Mouse (Mus musculus): Measurements from ENCODE around the gene Tmprss7. TPM values are rescaled to one million over a fixed set of nuclear protein-coding genes. Genes with fewer than 3 reads are reported as not detected.

Tmprss7 gene
- total RNA-seq (2023) = under 1 TPM in 1 of 2 experiments, not detected in 1; 0.23 TPM

GRCm38 (mm10) chr16:45693558-45693957 is at the start of gene Tmprss7:
Gene Tmprss7 (minus strand): TSS chr16:45693658.

GRCm38 (mm10) chr16:45742615-45743476 is 49.4 kb upstream of the Tmprss7 start, which contains the start of gene Abhd10:
Gene Abhd10 (minus strand): TSS chr16:45742955.

GRCm38 (mm10) chr16:45724061-45724741 is 30.7 kb upstream of the Tmprss7 start, which contains the start of gene Tagln3:
Gene Tagln3 (minus strand): TSS chr16:45724608.

GRCm38 (mm10) chr16:45653934-45654332 is 39.5 kb downstream of the Tmprss7 start, which contains the start of gene BC016579:
Gene BC016579 (minus strand): TSS chr16:45654068.

GRCm38 (mm10) chr16:45610267-45610666 is 83.2 kb downstream of the Tmprss7 start, which contains the start of gene Gcsam:
Gene Gcsam (plus strand): TSS chr16:45610380.

Other genes starting within 250 kb of the Tmprss7 start
- gene Gm609, start 200.7 kb downstream of the Tmprss7 start, total RNA-seq (2023) = not detected
- not detected for gene Gm17783, start 161.6 kb downstream of the Tmprss7 start, total RNA-seq (2023)
- not detected for gene Slc9c1, start 158.3 kb downstream of the Tmprss7 start, total RNA-seq (2023)
- gene Gcsam, start 83.3 kb downstream of the Tmprss7 start, total RNA-seq (2023) = not detected
- gene BC016579, start 39.6 kb downstream of the Tmprss7 start, total RNA-seq (2023) = not detected
- gene Tagln3, start 30.9 kb upstream of the Tmprss7 start, total RNA-seq (2023) = not detected
- 10 to 100 TPM; 21.6 to 33.0 TPM for gene Abhd10, start 49.3 kb upstream of the Tmprss7 start, total RNA-seq (2023)

All from B cell, adult 67 days (primary cell).